Mouse (Mus musculus) liver, embryonic 16.5 days (tissue): Measurements from ENCODE around the gene Ntm. TPM values are rescaled to one million over a fixed set of nuclear protein-coding genes. Genes with fewer than 3 reads are reported as not detected.

ENCODE experiments used
- ATAC-seq: fragments of 200-750 bp; cut with Nextera tagmentation; 2 replicates; pipeline ENCODE4 v1.8.0; 2017; ENCODE audit warnings: low read depth, mild to moderate bottlenecking, moderate number of reproducible peaks, moderate library complexity
- H3K27ac ChIP-seq: fragments of 300-500 bp; sonication (generic); 2 replicates; pipeline ENCODE4 v1.5.1; 2014; ENCODE audit warnings: mild to moderate bottlenecking, low read length
- H3K27me3 ChIP-seq: fragments of 300-500 bp; sonication (generic); 2 replicates; pipeline ENCODE4 v1.6.1; 2014; ENCODE audit warnings: low read depth, low read length, mixed read lengths; ENCODE audit not compliant: control insufficient read depth, insufficient read depth
- H3K36me3 ChIP-seq: fragments of 300-500 bp; sonication (generic); 2 replicates; pipeline ENCODE4 v1.6.1; 2014; ENCODE audit warnings: mild to moderate bottlenecking; ENCODE audit not compliant: control insufficient read depth, insufficient read depth
- H3K4me1 ChIP-seq: fragments of 300-500 bp; sonication (generic); 2 replicates; pipeline ENCODE4 v1.6.1; 2014; ENCODE audit warnings: low read depth, low read length, mixed read lengths; ENCODE audit not compliant: control insufficient read depth
- H3K4me2 ChIP-seq: fragments of 300-500 bp; sonication (generic); 2 replicates; pipeline ENCODE4 v1.6.1; 2014; ENCODE audit warnings: low read depth, low read length, mixed read lengths
- H3K4me3 ChIP-seq: fragments of 300-500 bp; sonication (generic); 2 replicates; pipeline ENCODE4 v1.5.1; 2014; ENCODE audit warnings: low read depth, mild to moderate bottlenecking, low read length
- H3K9ac ChIP-seq: fragments of 300-500 bp; sonication (generic); 2 replicates; pipeline ENCODE4 v1.6.1; 2014; ENCODE audit warnings: low read depth, low read length
- H3K9me3 ChIP-seq: fragments of 300-500 bp; sonication (generic); replicated peaks from 2 replicates; pipeline ENCODE4 v1.6.1; 2016; ENCODE audit warnings: low read length; ENCODE audit not compliant: control insufficient read depth
- WGBS: fragments of 180-500 bp; shearing (Covaris S2); extraction: QIAGEN DNeasy Blood & Tissue Kit; methylation state at CpG from one replicate; pipeline ENCODE4 v1.1.7; 2014; ENCODE audit not compliant: insufficient replicate concordance; 5-methylcytosine and 5-hydroxymethylcytosine counted together
- polyA plus RNA-seq: library from polyadenylated mRNA; unstranded; fragments of >200 nt; fragmentation: Nextera tagmentation; extraction: Ambion mirVana; gene quantifications from 2 replicates; pipeline ENCODE4 v1.2.1, GENCODE M21; 2015

Gene Ntm
- polyA plus RNA-seq, 1 experiment from 2014 or later: 0.33 TPM

GRCm38 (mm10) chr9:29265177-29265576 is 697.8 kb downstream of the Ntm start:
- H3K27ac ChIP-seq: no peak overlapping the region
- H3K27me3 ChIP-seq: no peaks in the 10 kb centered on the region
- H3K4me3 ChIP-seq: no peak overlapping the region
- H3K4me1 ChIP-seq: no peaks in the 10 kb centered on the region
- H3K9ac ChIP-seq: no peak overlapping the region
- H3K9me3 ChIP-seq: no peaks in the 10 kb centered on the region
- ATAC-seq: no peak
- H3K36me3 ChIP-seq: no peaks in the 10 kb centered on the region
- H3K4me2 ChIP-seq: no peak overlapping the region
- 61% methylated on average over 4 of the region's 4 CpGs for WGBS

- H3K36me3 ChIP-seq: no peaks in the 10 kb centered on the region
- H3K27me3 ChIP-seq: no peaks in the 10 kb centered on the region
- 39% methylated on average over 3 of the region's 3 CpGs for WGBS
- no peak for ATAC-seq
- no peak overlapping the region for H3K9ac ChIP-seq
- no peak overlapping the region for H3K4me3 ChIP-seq
- H3K4me2 ChIP-seq: no peak overlapping the region
- no peaks in the 10 kb centered on the region for H3K9me3 ChIP-seq
- no peak overlapping the region for H3K27ac ChIP-seq
- no peaks in the 10 kb centered on the region for H3K4me1 ChIP-seq
These were observed 700.1 kb downstream of the Ntm start for GRCm38 (mm10) chr9:29262836-29263235.

- ATAC-seq: no peak
- 52% methylated on average over 2 of the region's 2 CpGs for WGBS
- no peak overlapping the region for H3K4me2 ChIP-seq
- no peaks in the 10 kb centered on the region for H3K9me3 ChIP-seq
- no peak overlapping the region for H3K4me3 ChIP-seq
- H3K27ac ChIP-seq: no peak overlapping the region
- H3K27me3 ChIP-seq: no peaks in the 10 kb centered on the region
- no peaks in the 10 kb centered on the region for H3K36me3 ChIP-seq
- no peaks in the 10 kb centered on the region for H3K4me1 ChIP-seq
- H3K9ac ChIP-seq: no peak overlapping the region
These were observed 710.1 kb downstream of the Ntm start for GRCm38 (mm10) chr9:29252866-29253265.

GRCm38 (mm10) chr9:29250813-29251212 is 712.1 kb downstream of the Ntm start:
- ATAC-seq: no peak
- Histone ChIP-seq H3K36me3 (no peaks in the 10 kb centered on the region), H3K27ac (no peak overlapping the region), H3K9ac (no peak overlapping the region), H3K9me3 (no peaks in the 10 kb centered on the region), H3K4me1 (no peaks in the 10 kb centered on the region), H3K4me3 (no peak overlapping the region), H3K27me3 (no peaks in the 10 kb centered on the region), H3K4me2 (no peak overlapping the region)
- 50% methylated on average over 3 of the region's 3 CpGs for WGBS

GRCm38 (mm10) chr9:29247812-29248211 is 715.1 kb downstream of the Ntm start:
- Histone ChIP-seq H3K4me2 (no peak overlapping the region), H3K27me3 (no peaks in the 10 kb centered on the region), H3K27ac (no peak overlapping the region), H3K36me3 (no peaks in the 10 kb centered on the region), H3K4me1 (no peaks in the 10 kb centered on the region), H3K9me3 (no peaks in the 10 kb centered on the region), H3K4me3 (no peak overlapping the region), H3K9ac (no peak overlapping the region)
- ATAC-seq: no peak
- WGBS: 49% methylated on average over 3 of the region's 3 CpGs

- 40% methylated on average over 2 of the region's 2 CpGs for WGBS
- ATAC-seq: no peak
- H3K36me3 ChIP-seq: no peaks in the 10 kb centered on the region
- H3K27ac ChIP-seq: no peak overlapping the region
- no peaks in the 10 kb centered on the region for H3K9me3 ChIP-seq
- H3K4me1 ChIP-seq: no peaks in the 10 kb centered on the region
- H3K27me3 ChIP-seq: no peaks in the 10 kb centered on the region
- H3K9ac ChIP-seq: no peak overlapping the region
- H3K4me2 ChIP-seq: no peak overlapping the region
- H3K4me3 ChIP-seq: no peak overlapping the region
These were observed 718.9 kb downstream of the Ntm start for GRCm38 (mm10) chr9:29244006-29244405.

GRCm38 (mm10) chr9:29242497-29243422 is 720.2 kb downstream of the Ntm start:
- H3K27me3 ChIP-seq: no peaks in the 10 kb centered on the region
- 58% methylated on average over 8 of the region's 8 CpGs for WGBS
- H3K9me3 ChIP-seq: no peaks in the 10 kb centered on the region
- H3K36me3 ChIP-seq: no peaks in the 10 kb centered on the region
- ATAC-seq: no peak
- H3K4me2 ChIP-seq: no peak overlapping the region
- H3K4me1 ChIP-seq: no peaks in the 10 kb centered on the region
- H3K9ac ChIP-seq: no peak overlapping the region
- no peak overlapping the region for H3K4me3 ChIP-seq
- no peak overlapping the region for H3K27ac ChIP-seq

GRCm38 (mm10) chr9:29240797-29241196 is 722.1 kb downstream of the Ntm start:
- Histone ChIP-seq H3K36me3 (no peaks in the 10 kb centered on the region), H3K27me3 (no peaks in the 10 kb centered on the region), H3K4me3 (no peak overlapping the region), H3K9ac (no peak overlapping the region), H3K4me1 (no peaks in the 10 kb centered on the region), H3K27ac (no peak overlapping the region), H3K9me3 (no peaks in the 10 kb centered on the region), H3K4me2 (no peak overlapping the region)
- ATAC-seq: no peak
- 54% methylated on average over 2 of the region's 2 CpGs for WGBS

- WGBS: 58% methylated on average over 3 of the region's 3 CpGs
- Histone ChIP-seq H3K27me3 (no peaks in the 10 kb centered on the region), H3K9me3 (no peaks in the 10 kb centered on the region), H3K4me3 (no peak overlapping the region), H3K27ac (no peak overlapping the region), H3K4me2 (no peak overlapping the region), H3K9ac (no peak overlapping the region), H3K36me3 (no peaks in the 10 kb centered on the region), H3K4me1 (no peaks in the 10 kb centered on the region)
- no peak for ATAC-seq
These were observed 724.0 kb downstream of the Ntm start for GRCm38 (mm10) chr9:29238973-29239372.
